Mouse (Mus musculus): ENCODE data around the gene 1700028P14Rik. TPM values are rescaled to one million over a fixed set of nuclear protein-coding genes. Genes with fewer than 3 reads are reported as not detected.

Gene 1700028P14Rik
- polyA plus RNA-seq, 1 experiment, result not detected

DNA sequence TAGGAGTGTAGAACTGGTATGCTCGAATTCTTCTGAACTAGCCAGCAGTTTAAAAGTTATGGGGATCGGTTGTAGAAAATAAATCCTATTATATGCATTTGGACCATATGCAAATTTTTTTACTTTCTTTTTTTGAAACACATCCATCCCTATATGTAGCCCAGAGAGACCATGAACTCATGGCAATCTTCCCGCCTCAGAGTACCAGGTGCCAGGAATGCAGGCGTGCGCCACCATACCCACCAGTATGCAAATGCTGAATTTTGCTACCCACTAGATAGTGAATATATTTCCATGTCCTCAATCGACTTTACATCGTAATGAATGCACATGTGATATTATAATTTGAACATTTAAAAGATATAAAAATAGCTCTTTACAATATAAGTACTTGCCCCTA, 5.3 kb downstream of the 1700028P14Rik start:
- TF ChIP-seq MYOD1 (IDR thresholded peaks at IDR 0.05; ENCODE audit: control insufficient read depth in 1 of 3, insufficient read length in 2 of 3, low read depth in 2 of 3) (no peak), POLR2AphosphoS2 (IDR thresholded peaks at IDR 0.05; ENCODE audit: insufficient read length, low read depth) (no peak), REST (IDR thresholded peaks at IDR 0.05; ENCODE audit: insufficient read depth, insufficient read length) (no peak), USF1 (IDR thresholded peaks at IDR 0.05; ENCODE audit: low read depth) (no peak), POLR2A (IDR thresholded peaks at IDR 0.05; ENCODE audit: insufficient read length, low read depth) (no peak), TCF3 (IDR thresholded peaks at IDR 0.05; ENCODE audit: insufficient read length, low read depth) (no peak), MYOG (IDR thresholded peaks at IDR 0.05; ENCODE audit: control insufficient read depth in 1 of 3, insufficient read depth in 1 of 3, insufficient read length in 2 of 3, low read depth in 2 of 3) (no peak), TCF12 (IDR thresholded peaks at IDR 0.05; ENCODE audit: insufficient read depth, poor library complexity, severe bottlenecking) (no peak), SRF (IDR thresholded peaks at IDR 0.05; ENCODE audit: control insufficient read depth, insufficient read length, low read depth) (no peak), CEBPB (IDR thresholded peaks at IDR 0.05; ENCODE audit: insufficient read depth, poor library complexity, severe bottlenecking) (no peak), MAX (IDR thresholded peaks at IDR 0.05; ENCODE audit: low read depth) (no peak), E2F4 (IDR thresholded peaks at IDR 0.05; ENCODE audit: insufficient read depth) (no peak)
- Histone ChIP-seq H3ac (ENCODE audit: control insufficient read depth, insufficient read length) (no peak overlapping the region), H3K36me3 (ENCODE audit: control insufficient read depth, insufficient read depth) (no peaks in the 10 kb centered on the region), H3K27me3 (ENCODE audit: control insufficient read depth, insufficient read depth, insufficient read length) (no peaks in the 10 kb centered on the region), H3K4me3 (no peak overlapping the region), H3K4me2 (ENCODE audit: low read depth) (no peak overlapping the region), H3K79me2 (ENCODE audit: control insufficient read depth, insufficient read depth) (no peaks in the 10 kb centered on the region)

DNA sequence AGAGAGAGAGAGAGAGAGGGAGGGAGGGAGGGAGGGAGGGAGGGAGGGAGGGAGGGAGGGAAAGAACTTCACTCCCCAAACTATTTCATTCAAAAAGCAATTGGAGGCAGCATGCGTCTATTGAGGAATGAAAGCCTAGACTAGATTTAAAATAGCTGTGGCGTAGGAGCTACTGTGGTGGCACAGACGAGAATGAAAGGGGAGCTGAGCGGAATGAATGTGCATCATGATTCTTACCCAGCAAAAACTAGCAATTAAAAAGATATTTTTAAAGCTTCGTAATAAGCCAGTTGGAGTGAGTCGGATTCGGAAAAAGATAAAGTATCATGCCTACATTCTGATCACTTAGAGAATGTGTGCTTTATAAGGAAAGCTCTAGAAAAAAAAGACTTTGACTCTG, 7.3 kb downstream of the 1700028P14Rik start:
- H3K4me2 ChIP-seq (ENCODE audit: low read depth), result no peak overlapping the region
- H3K79me2 ChIP-seq (ENCODE audit: control insufficient read depth, insufficient read depth), result no peaks in the 10 kb centered on the region
- H3K27me3 ChIP-seq (ENCODE audit: control insufficient read depth, insufficient read depth, insufficient read length), result no peaks in the 10 kb centered on the region
- no peak overlapping the region for H3ac ChIP-seq (ENCODE audit: control insufficient read depth, insufficient read length)
- no peaks in the 10 kb centered on the region for H3K36me3 ChIP-seq (ENCODE audit: control insufficient read depth, insufficient read depth)
- H3K4me3 ChIP-seq, result no peak overlapping the region
- TF ChIP-seq MAX (IDR thresholded peaks at IDR 0.05; ENCODE audit: low read depth) (no peak), SRF (IDR thresholded peaks at IDR 0.05; ENCODE audit: control insufficient read depth, insufficient read length, low read depth) (no peak), MYOD1 (IDR thresholded peaks at IDR 0.05; ENCODE audit: control insufficient read depth in 1 of 3, insufficient read length in 2 of 3, low read depth in 2 of 3) (no peak), CEBPB (IDR thresholded peaks at IDR 0.05; ENCODE audit: insufficient read depth, poor library complexity, severe bottlenecking) (no peak), TCF3 (IDR thresholded peaks at IDR 0.05; ENCODE audit: insufficient read length, low read depth) (no peak), POLR2AphosphoS2 (IDR thresholded peaks at IDR 0.05; ENCODE audit: insufficient read length, low read depth) (no peak), E2F4 (IDR thresholded peaks at IDR 0.05; ENCODE audit: insufficient read depth) (no peak), REST (IDR thresholded peaks at IDR 0.05; ENCODE audit: insufficient read depth, insufficient read length) (no peak), POLR2A (IDR thresholded peaks at IDR 0.05; ENCODE audit: insufficient read length, low read depth) (no peak), MYOG (IDR thresholded peaks at IDR 0.05; ENCODE audit: control insufficient read depth in 1 of 3, insufficient read depth in 1 of 3, insufficient read length in 2 of 3, low read depth in 2 of 3) (no peak), TCF12 (IDR thresholded peaks at IDR 0.05; ENCODE audit: insufficient read depth, poor library complexity, severe bottlenecking) (no peak), USF1 (IDR thresholded peaks at IDR 0.05; ENCODE audit: low read depth) (no peak)

GRCm38 (mm10) chr19:23643819-23644218, 8.8 kb downstream of the 1700028P14Rik start:
- Histone ChIP-seq H3K27me3 (ENCODE audit: control insufficient read depth, insufficient read depth, insufficient read length) (no peaks in the 10 kb centered on the region), H3K36me3 (ENCODE audit: control insufficient read depth, insufficient read depth) (no peaks in the 10 kb centered on the region), H3K4me3 (no peak overlapping the region), H3ac (ENCODE audit: control insufficient read depth, insufficient read length) (no peak overlapping the region), H3K79me2 (ENCODE audit: control insufficient read depth, insufficient read depth) (no peaks in the 10 kb centered on the region), H3K4me2 (ENCODE audit: low read depth) (no peak overlapping the region)
- TF ChIP-seq MYOG (IDR thresholded peaks at IDR 0.05; ENCODE audit: control insufficient read depth in 1 of 3, insufficient read depth in 1 of 3, insufficient read length in 2 of 3, low read depth in 2 of 3) (no peak), USF1 (IDR thresholded peaks at IDR 0.05; ENCODE audit: low read depth) (no peak), TCF3 (IDR thresholded peaks at IDR 0.05; ENCODE audit: insufficient read length, low read depth) (no peak), POLR2AphosphoS2 (IDR thresholded peaks at IDR 0.05; ENCODE audit: insufficient read length, low read depth) (no peak), POLR2A (IDR thresholded peaks at IDR 0.05; ENCODE audit: insufficient read length, low read depth) (no peak), CEBPB (IDR thresholded peaks at IDR 0.05; ENCODE audit: insufficient read depth, poor library complexity, severe bottlenecking) (no peak), MYOD1 (IDR thresholded peaks at IDR 0.05; ENCODE audit: control insufficient read depth in 1 of 3, insufficient read length in 2 of 3, low read depth in 2 of 3) (no peak), REST (IDR thresholded peaks at IDR 0.05; ENCODE audit: insufficient read depth, insufficient read length) (no peak), TCF12 (IDR thresholded peaks at IDR 0.05; ENCODE audit: insufficient read depth, poor library complexity, severe bottlenecking) (no peak), MAX (IDR thresholded peaks at IDR 0.05; ENCODE audit: low read depth) (no peak)

GRCm38 (mm10) chr19:23636786-23637185, 15.8 kb downstream of the 1700028P14Rik start:
- no peaks in the 10 kb centered on the region for H3K36me3 ChIP-seq (ENCODE audit: control insufficient read depth, insufficient read depth)
- TF ChIP-seq CEBPB (IDR thresholded peaks at IDR 0.05; ENCODE audit: insufficient read depth, poor library complexity, severe bottlenecking) (no peak), TCF12 (IDR thresholded peaks at IDR 0.05; ENCODE audit: insufficient read depth, poor library complexity, severe bottlenecking) (no peak), SRF (IDR thresholded peaks at IDR 0.05; ENCODE audit: control insufficient read depth, insufficient read length, low read depth) (no peak), POLR2A (IDR thresholded peaks at IDR 0.05; ENCODE audit: insufficient read length, low read depth) (no peak), USF1 (IDR thresholded peaks at IDR 0.05; ENCODE audit: low read depth) (no peak), TCF3 (IDR thresholded peaks at IDR 0.05; ENCODE audit: insufficient read length, low read depth) (no peak), MYOD1 (IDR thresholded peaks at IDR 0.05; ENCODE audit: control insufficient read depth in 1 of 3, insufficient read length in 2 of 3, low read depth in 2 of 3) (no peak), POLR2AphosphoS2 (IDR thresholded peaks at IDR 0.05; ENCODE audit: insufficient read length, low read depth) (no peak), E2F4 (IDR thresholded peaks at IDR 0.05; ENCODE audit: insufficient read depth) (no peak), REST (IDR thresholded peaks at IDR 0.05; ENCODE audit: insufficient read depth, insufficient read length) (no peak), MYOG (IDR thresholded peaks at IDR 0.05; ENCODE audit: control insufficient read depth in 1 of 3, insufficient read depth in 1 of 3, insufficient read length in 2 of 3, low read depth in 2 of 3) (no peak), MAX (IDR thresholded peaks at IDR 0.05; ENCODE audit: low read depth) (no peak)
- H3K27me3 ChIP-seq (ENCODE audit: control insufficient read depth, insufficient read depth, insufficient read length), result no peaks in the 10 kb centered on the region
- no peak overlapping the region for H3K4me3 ChIP-seq
- H3K79me2 ChIP-seq (ENCODE audit: control insufficient read depth, insufficient read depth), result no peaks in the 10 kb centered on the region
- no peak overlapping the region for H3K4me2 ChIP-seq (ENCODE audit: low read depth)
- no peak overlapping the region for H3ac ChIP-seq (ENCODE audit: control insufficient read depth, insufficient read length)

Data from myocyte (in vitro differentiated cells).